Mouse (Mus musculus) 3T3-L1 (cell line): ENCODE data around the gene Adgrv1.

ENCODE experiments used
- DNase-seq: peaks from one replicate; pipeline ENCODE4 v3.0.0-alpha.2; 2015; ENCODE audit warnings: low read depth, low spot score

Gene Adgrv1

DNA sequence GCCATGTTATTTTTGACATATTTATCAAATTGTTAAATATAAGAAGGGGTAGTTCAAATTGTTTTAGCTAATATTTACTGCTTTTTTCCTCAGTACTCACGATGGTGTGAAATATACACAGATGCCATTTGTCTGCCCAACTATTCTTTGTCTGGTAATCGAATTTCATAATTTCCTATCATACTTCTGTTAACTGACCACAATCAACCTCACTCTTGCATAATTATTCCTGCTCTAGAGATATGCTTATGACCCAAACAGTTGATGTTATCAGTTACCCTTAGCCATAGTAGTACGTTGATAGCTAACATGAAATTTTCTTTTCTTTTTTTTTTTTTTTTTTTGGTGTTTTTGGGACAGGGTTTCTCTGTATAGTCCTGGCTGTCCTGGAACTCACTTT is 393.5 kb downstream of the Adgrv1 start:
- no peak for DNase-seq

DNA sequence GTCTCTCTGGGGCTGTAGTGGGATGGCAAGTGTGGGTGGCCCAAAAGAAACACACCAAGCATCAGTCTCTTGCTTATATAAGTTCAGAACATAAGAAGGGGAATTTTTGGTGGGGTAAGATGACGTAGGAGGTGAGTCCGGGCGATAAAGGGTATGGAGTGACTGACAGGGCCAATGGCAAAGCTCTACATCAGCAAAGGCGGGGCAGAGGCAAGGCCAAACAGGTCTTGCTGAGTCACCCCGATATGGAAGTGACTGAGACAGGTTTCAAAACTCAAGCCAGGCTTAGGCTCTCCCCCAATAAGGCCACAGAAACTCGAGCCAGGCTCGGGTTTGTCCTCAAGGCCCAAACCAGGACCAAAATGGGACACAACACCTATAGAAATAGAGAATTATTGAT is 394.1 kb downstream of the Adgrv1 start:
- peak; percentile 19 for DNase-seq

DNA sequence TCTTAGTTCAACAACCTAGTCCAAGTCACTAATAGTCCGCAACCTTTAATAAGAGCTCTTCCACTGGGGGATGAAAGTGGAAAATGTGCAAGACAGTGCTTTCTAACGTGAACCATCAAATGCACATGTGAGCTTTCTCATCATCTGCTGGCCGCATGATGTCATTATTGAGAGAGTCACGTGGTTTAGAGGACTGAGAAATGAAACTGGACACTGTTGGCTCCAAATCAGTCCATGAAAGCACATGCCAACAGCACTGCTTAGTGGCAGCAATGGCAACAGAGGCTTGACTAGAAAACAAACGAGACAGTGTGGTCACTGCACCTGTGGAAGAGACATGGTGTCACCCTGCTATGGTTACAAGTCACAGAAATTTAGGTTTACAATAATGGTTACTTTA is 395.0 kb downstream of the Adgrv1 start:
- peak; percentile 8 for DNase-seq

DNA sequence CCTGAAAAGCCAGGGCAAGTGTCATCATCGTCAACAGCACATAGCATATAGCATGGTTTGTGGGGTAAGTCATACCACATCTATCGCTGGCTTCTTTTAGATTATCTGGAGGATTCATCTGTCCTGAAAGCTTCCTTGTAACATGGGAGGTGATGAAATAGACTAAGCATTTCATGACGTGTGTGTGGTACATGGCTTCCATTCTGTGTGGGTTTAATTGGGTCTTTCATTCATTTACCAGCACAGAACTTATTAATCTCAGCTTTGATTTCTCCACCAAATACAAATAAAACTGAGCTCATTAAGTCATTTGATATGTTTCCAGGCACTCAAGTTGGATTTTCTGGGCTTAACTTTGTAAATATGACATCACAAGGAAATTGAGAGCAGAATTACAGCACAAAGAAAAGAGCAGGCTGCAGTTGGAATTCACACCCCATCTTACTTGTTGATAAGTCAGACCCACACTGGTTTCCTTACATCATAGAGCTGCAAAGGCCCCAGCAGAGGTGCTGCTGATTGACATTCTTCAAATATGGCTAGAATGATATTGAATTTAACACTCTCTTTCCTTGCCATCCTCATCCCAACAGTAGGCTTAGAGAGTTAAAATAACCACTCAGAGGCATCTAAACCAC is 396.1 kb downstream of the Adgrv1 start:
- DNase-seq, result no peak

GRCm38 (mm10) chr13:81234031-81234430 is 398.9 kb downstream of the Adgrv1 start:
- no peak for DNase-seq

DNA sequence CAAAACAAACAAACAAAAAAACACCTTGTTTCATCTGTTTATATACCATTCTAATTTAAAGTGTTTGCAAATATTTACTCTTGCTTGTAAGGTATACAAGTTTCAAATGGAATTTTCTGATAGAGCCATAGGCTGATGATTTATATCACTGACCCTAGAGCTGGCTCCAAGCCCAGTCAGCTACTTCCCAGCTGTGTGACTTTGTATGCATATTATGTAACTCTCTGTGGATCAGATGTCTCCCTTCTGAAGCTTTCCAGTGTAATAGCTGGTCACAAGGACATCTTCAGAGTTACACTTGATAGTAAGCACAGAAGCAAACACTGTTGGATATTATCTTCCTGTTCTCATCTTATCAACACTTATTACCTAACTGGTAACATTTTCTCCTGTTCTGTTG is 400.1 kb downstream of the Adgrv1 start:
- DNase-seq, result peak; percentile 49

GRCm38 (mm10) chr13:81230161-81230560 is 402.8 kb downstream of the Adgrv1 start:
- DNase-seq, result no peak

GRCm38 (mm10) chr13:81223768-81224167 is 409.2 kb downstream of the Adgrv1 start:
- no peak for DNase-seq

DNA sequence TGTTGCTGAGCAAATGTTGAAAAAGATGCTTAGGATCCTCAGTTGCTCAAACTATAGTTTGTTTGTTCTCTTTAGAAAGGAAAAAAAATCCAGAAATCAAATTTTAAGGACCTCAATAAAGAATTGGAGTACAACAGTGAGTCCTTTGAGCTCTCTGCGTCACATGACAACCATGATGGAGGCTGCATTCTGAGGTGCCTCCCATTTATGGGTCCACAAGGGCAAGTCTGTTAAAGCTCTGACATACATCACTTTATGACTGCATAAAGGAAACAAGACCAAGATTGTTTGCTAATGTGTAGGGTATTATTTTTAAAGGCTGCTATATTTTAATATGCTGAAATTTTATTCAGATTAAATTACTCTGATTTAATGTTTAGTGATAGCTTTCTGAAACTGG is 410.6 kb downstream of the Adgrv1 start:
- DNase-seq, result no peak

DNA sequence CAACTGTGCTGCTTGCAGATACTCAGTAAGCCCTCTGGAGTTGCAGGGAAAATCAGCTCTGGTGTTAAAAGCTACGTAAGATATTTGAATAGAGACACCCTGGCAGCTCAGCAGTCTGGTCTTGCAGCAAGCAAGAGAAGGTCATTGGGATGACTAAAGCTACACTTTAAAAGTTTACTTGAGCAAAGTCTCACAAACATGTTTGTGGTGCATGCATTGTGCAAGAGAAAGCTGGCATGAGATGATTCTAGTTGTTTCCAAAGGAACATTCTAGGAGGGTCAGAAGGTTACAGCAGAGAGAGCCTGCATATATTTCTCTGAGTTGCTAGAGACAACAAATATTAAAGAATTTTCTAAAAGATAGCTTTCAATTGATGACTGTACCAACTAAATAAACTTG is 421.5 kb downstream of the Adgrv1 start:
- peak; percentile 3 for DNase-seq

DNA sequence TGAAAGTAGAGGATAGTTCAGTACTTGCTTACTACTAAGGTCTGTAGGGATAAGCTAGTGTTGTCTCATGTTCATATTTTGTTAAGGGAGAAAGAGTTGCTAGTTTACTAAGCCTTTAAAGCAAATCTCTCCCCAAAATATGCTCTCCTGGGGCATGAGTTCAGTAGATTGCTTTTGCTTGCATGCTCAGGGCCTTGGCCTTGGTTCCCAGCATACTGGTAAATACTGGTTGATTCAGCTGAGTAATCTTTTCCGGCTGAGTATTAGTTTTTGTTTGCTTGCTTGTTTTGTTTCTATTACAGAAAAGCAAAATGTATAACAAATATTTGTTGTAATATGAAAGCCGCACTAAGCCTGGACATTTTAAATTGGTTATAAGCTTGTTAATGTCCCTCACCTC is 422.4 kb downstream of the Adgrv1 start:
- DNase-seq, result no peak

DNA sequence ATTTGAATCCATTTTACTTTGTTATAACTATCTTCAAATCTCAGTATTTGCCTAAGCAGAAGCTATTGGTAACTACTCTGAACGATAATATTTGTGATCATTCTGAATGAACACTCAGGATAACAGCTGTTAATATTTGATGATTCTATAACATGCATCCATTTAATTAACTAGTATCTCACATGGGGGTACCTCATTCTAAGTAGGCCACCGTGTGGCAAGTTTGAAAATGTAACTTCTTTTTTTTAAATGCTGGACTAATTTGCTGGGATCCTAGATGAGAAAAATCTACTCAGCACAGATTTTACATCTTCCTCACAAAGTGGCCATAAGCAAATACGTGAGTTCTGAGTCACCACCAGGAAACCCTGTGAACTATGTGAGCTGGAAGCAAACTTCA is 423.1 kb downstream of the Adgrv1 start:
- DNase-seq, result peak; percentile 33

DNA sequence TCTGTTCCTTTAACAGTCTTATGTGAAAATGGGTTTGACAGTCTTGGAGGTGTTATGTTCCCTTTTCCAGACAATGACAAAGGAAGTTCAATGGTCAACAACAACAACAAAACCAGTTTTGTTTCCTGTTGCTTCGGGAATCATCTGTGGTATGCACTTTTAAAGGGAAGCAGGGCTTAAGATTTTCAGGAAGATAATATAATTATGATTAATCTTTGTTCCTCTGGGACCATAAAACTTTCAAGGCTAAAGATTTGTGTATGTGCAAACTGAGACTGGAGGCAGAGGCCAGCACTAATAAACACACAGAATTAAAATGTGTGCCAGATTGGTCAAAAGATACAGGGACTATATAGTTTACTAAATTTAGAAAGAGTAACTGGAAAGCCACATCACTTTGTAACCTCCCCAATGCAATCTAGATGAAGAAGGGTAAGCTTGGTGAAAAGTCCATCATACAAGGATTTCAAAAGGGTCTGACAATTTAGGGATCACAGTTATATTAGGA is 424.8 kb downstream of the Adgrv1 start:
- no peak for DNase-seq

- peak; percentile 84 for DNase-seq
These were observed 450.7 kb downstream of the Adgrv1 start for GRCm38 (mm10) chr13:81181966-81182908.

DNA sequence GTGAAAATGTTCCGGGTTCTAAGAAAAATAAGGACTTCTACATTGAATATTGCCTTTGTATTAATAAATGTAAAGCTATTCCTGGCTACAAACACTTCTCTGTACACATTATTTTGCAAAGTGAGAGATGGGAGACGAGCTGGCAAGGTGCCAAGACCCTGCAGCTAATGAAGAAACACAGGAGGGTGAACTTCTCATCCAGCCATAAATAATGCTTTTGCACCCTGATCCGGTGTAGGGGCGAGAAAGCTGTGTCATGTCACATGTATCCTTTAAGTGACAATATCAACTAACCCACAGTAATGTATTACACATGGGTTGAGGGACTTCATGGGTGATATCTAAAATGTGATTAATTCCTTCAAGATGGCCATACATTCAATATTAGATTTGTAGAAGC is 451.5 kb downstream of the Adgrv1 start:
- no peak for DNase-seq

GRCm38 (mm10) chr13:81176820-81177219 is 456.1 kb downstream of the Adgrv1 start:
- DNase-seq, result no peak

DNA sequence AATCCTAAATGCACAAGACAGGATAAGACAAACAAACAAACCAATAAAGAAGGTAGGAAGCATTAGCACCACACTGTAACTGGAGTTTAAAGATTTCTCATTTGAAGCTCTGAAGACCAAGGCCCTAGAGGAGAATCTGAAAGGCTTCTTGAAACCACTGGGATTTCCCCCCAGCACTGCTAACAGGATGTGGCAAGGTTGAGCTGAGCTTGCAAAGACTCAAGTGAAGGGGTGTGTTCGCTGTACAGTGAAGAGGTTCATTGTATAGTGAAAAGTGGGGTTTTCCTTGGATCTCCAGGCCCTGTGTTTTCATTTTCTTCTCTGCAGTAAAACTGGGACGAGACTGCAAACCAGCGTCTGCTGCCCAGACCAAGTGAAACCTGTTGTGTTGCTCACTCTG is 456.9 kb downstream of the Adgrv1 start:
- peak; percentile 20 for DNase-seq

DNA sequence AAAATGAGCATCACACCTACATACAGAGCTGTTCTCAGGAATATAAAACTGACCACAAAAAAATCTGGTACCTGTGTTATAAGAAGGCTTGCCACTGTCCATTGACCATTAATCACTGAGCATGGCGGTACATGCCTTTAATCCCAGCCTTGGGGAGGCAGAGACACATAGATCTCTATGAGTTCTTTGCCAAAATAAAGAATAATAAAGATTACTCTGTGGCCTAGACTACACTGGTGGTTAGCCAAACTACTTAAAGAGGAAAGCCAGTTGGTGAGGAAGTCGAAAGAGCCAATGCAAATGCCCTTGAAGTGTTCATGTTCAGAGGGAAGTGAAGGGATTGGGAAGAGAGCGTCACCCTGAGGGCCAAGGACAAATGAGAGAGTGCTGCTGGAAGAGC is 461.8 kb downstream of the Adgrv1 start:
- no peak for DNase-seq

GRCm38 (mm10) chr13:81167450-81167849 is 465.5 kb downstream of the Adgrv1 start:
- DNase-seq, result no peak

GRCm38 (mm10) chr13:81159808-81160207 is 473.1 kb downstream of the Adgrv1 start:
- DNase-seq, result no peak

DNA sequence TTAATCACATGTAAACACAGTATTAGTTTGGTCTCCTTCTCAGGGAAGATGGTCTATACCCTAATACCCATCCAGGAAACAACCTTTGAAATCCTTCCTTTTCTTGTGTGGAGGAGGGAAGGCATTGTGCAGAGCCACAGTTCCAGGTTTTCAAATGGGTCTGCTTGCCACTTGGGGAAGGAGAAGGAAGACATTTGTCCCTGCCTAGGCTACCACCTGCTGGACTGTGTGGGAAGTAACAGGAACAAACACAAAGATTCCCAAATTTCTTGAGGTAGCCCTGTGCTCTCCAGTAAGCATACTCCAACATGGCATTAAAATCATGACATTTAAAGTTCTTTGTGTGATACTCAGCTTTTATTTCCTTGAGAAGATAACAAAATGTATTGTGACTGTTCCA is 477.6 kb downstream of the Adgrv1 start:
- DNase-seq, result peak; percentile 79

DNA sequence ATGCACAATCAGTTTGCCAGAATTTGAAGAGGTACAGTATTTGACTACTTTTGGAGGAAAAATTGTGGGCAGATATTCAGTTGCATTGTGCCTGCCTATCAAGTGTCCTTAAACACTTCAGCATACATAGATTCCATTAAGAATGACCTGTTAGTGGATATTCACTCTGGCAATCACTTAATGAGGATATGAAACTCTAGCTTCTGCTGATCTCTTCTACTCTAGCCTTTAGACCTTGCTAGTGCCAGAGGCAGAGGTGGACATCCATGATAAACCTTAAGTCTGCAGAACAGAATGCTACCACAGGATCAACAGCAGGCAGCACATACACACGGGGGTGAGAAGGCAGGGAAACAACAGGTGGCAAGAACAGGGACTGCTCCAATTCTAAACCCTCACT is 488.5 kb downstream of the Adgrv1 start:
- no peak for DNase-seq
